Mouse (Mus musculus): ENCODE measurements at regions not wholly inside any gene's neighbourhood (a gene's known extent, or its start where the extent isn't known, plus 50 kb on each side); places are given as distances from the start of the nearest gene placed in this dataset.

- no peak for DNase-seq
Observed at GRCm38 (mm10) chr2:9443103-9443502, 437.9 kb upstream of the 4930412O13Rik start.

- no peak for DNase-seq
Observed at GRCm38 (mm10) chr2:9445826-9446225, 435.2 kb upstream of the 4930412O13Rik start.

- DNase-seq: no peak
Observed at GRCm38 (mm10) chr2:9464413-9464812, 416.6 kb upstream of the 4930412O13Rik start.

- no peak for DNase-seq
Observed at GRCm38 (mm10) chr2:9464818-9465217, 416.2 kb upstream of the 4930412O13Rik start.

GRCm38 (mm10) chr2:9467573-9467972 is 413.5 kb upstream of the 4930412O13Rik start:
- DNase-seq: no peak

GRCm38 (mm10) chr2:9468651-9469050 is 412.4 kb upstream of the 4930412O13Rik start:
- peak; percentile 26 for DNase-seq

- no peak for DNase-seq
Observed at GRCm38 (mm10) chr2:9481678-9482345, 399.2 kb upstream of the 4930412O13Rik start.

GRCm38 (mm10) chr2:9487381-9487914 is 393.6 kb upstream of the 4930412O13Rik start:
- DNase-seq: no peak

- no peak for DNase-seq
Observed at GRCm38 (mm10) chr2:9493606-9494145, 387.4 kb upstream of the 4930412O13Rik start.

- no peak for DNase-seq
Observed at GRCm38 (mm10) chr2:9520045-9520444, 361.0 kb upstream of the 4930412O13Rik start.

- no peak for DNase-seq
Observed at GRCm38 (mm10) chr2:9525910-9526309, 355.1 kb upstream of the 4930412O13Rik start.

GRCm38 (mm10) chr2:9535141-9535658 is 345.9 kb upstream of the 4930412O13Rik start:
- no peak for DNase-seq

- DNase-seq: no peak
Observed at GRCm38 (mm10) chr2:9547771-9548590, 333.1 kb upstream of the 4930412O13Rik start.

GRCm38 (mm10) chr2:9553313-9553712 is 327.7 kb upstream of the 4930412O13Rik start:
- DNase-seq: no peak

GRCm38 (mm10) chr2:9564487-9565043 is 316.5 kb upstream of the 4930412O13Rik start:
- DNase-seq: no peak

GRCm38 (mm10) chr2:9569220-9569619 is 311.8 kb upstream of the 4930412O13Rik start:
- DNase-seq: no peak

GRCm38 (mm10) chr2:9574196-9574595 is 306.9 kb upstream of the 4930412O13Rik start:
- DNase-seq: peak; percentile 41

- DNase-seq: peak; percentile 2
Observed at GRCm38 (mm10) chr2:9574651-9575050, 306.4 kb upstream of the 4930412O13Rik start.

- DNase-seq: no peak
Observed at GRCm38 (mm10) chr2:9577868-9578267, 303.2 kb upstream of the 4930412O13Rik start.

GRCm38 (mm10) chr2:9587389-9587788 is 293.7 kb upstream of the 4930412O13Rik start:
- no peak for DNase-seq

GRCm38 (mm10) chr2:9589200-9589599 is 291.9 kb upstream of the 4930412O13Rik start:
- no peak for DNase-seq

- DNase-seq: no peak
Observed at GRCm38 (mm10) chr2:9592531-9592930, 288.5 kb upstream of the 4930412O13Rik start.

GRCm38 (mm10) chr2:9593931-9594330 is 287.1 kb upstream of the 4930412O13Rik start:
- DNase-seq: no peak
